Mouse (Mus musculus) intestine, embryonic 14.5 days (tissue): ENCODE results near the gene Ntm. TPM values are rescaled to one million over a fixed set of nuclear protein-coding genes. Genes with fewer than 3 reads are reported as not detected.

Source experiments
- ATAC-seq: fragments of 200-750 bp; cut with Nextera tagmentation; replicated peaks from 2 replicates; pipeline ENCODE4 v1.8.0; 2017; ENCODE audit warnings: low read depth, moderate number of reproducible peaks, moderate TSS enrichment, moderate library complexity; ENCODE audit not compliant: low FRiP score, low TSS enrichment
- DNase-seq: peaks from one replicate; pipeline ENCODE4 v3.0.0-alpha.2; 2018; ENCODE audit warnings: low spot score
- H3K27ac ChIP-seq: fragments of 300-500 bp; sonication (generic); 2 replicates; pipeline ENCODE4 v1.5.1; 2014; ENCODE audit warnings: low read depth, mild to moderate bottlenecking, control low read depth
- H3K27me3 ChIP-seq: fragments of 300-500 bp; sonication (generic); replicated peaks from 2 replicates; pipeline ENCODE4 v1.6.1; 2014; ENCODE audit warnings: low read length, control low read depth; ENCODE audit not compliant: control insufficient read depth, insufficient read depth
- H3K36me3 ChIP-seq: fragments of 300-500 bp; sonication (generic); 2 replicates; pipeline ENCODE4 v1.6.1; 2014; ENCODE audit warnings: low read length, control low read depth; ENCODE audit not compliant: control insufficient read depth, insufficient read depth
- H3K4me1 ChIP-seq: fragments of 300-500 bp; sonication (generic); replicated peaks from 2 replicates; pipeline ENCODE4 v1.6.1; 2014; ENCODE audit warnings: low read length, control low read depth, mixed read lengths; ENCODE audit not compliant: control insufficient read depth, insufficient read depth
- H3K4me2 ChIP-seq: fragments of 300-500 bp; sonication (generic); 2 replicates; pipeline ENCODE4 v1.6.1; 2014; ENCODE audit warnings: low read length
- H3K4me3 ChIP-seq: fragments of 300-500 bp; sonication (generic); 2 replicates; pipeline ENCODE4 v1.5.1; 2014; ENCODE audit warnings: low read depth, low read length, control low read depth, mixed read lengths
- H3K9ac ChIP-seq: fragments of 300-500 bp; sonication (generic); 2 replicates; pipeline ENCODE4 v1.6.1; 2014; ENCODE audit warnings: mild to moderate bottlenecking, low read length
- H3K9me3 ChIP-seq: fragments of 300-500 bp; sonication (generic); 2 replicates; pipeline ENCODE4 v1.6.1; 2016; ENCODE audit warnings: low read length, control low read depth; ENCODE audit not compliant: control insufficient read depth
- WGBS: fragments of 180-500 bp; shearing (Covaris S2); extraction: QIAGEN DNeasy Blood & Tissue Kit; methylation state at CpG from one replicate; pipeline ENCODE4 v1.1.7; 2014; 5-methylcytosine and 5-hydroxymethylcytosine counted together
- polyA plus RNA-seq: library from polyadenylated mRNA; unstranded; fragments of >200 nt; fragmentation: Nextera tagmentation; extraction: Ambion mirVana; gene quantifications from 2 replicates; pipeline ENCODE4 v1.2.1, GENCODE M21; 2014

Gene Ntm
- polyA plus RNA-seq, 1 experiment from 2014 or later = 11.6 TPM

DNA sequence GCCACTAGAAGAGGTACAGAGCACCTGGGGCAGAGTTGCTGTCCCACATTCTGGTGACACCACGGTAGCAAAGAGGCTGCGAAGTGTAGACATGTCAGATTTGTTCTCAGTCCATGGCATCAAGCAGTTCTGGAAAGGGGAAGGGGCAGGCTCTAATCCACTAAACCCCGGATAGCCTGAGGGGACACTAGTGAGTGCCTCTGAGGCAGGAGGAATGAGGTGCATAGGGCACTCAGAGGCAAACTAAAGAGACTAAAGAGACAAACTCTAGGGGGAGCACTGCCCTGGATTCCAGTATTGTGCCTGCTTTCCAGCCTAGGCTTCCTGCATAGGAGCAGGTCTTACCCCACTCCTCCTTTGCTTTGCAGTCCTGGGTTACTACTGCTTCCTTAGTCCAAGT lies 926.5 kb downstream of the Ntm start:
- ATAC-seq = 0 out of 2 replicates have a peak, but pooled peaks have one; percentile 23
- DNase-seq = no peak

GRCm38 (mm10) chr9:29036058-29036457 lies 926.9 kb downstream of the Ntm start:
- H3K27ac ChIP-seq = no peak overlapping the region
- H3K4me2 ChIP-seq = no peak overlapping the region
- H3K9me3 ChIP-seq = no peaks in the 10 kb centered on the region
- ATAC-seq = peak; percentile 81
- no peaks in the 10 kb centered on the region; the same call in 1 of the 2 replicates for H3K4me1 ChIP-seq
- no peaks in the 10 kb centered on the region for H3K36me3 ChIP-seq
- H3K9ac ChIP-seq = no peak overlapping the region
- H3K4me3 ChIP-seq = no peak overlapping the region
- H3K27me3 ChIP-seq = no peaks in the 10 kb centered on the region
- DNase-seq = no peak
- WGBS = 10% methylated on average over 4 of the region's 4 CpGs

More for the DNA sequence above, 926.5 kb downstream of the Ntm start:
- Histone ChIP-seq H3K27me3 (no peaks in the 10 kb centered on the region), H3K9me3 (no peaks in the 10 kb centered on the region), H3K9ac (no peak overlapping the region), H3K27ac (no peak overlapping the region), H3K4me2 (no peak overlapping the region), H3K36me3 (no peaks in the 10 kb centered on the region), H3K4me3 (no peak overlapping the region), H3K4me1 (no peaks in the 10 kb centered on the region; the same call in 1 of the 2 replicates)
- 44% methylated on average over 3 of the region's 3 CpGs for WGBS

DNA sequence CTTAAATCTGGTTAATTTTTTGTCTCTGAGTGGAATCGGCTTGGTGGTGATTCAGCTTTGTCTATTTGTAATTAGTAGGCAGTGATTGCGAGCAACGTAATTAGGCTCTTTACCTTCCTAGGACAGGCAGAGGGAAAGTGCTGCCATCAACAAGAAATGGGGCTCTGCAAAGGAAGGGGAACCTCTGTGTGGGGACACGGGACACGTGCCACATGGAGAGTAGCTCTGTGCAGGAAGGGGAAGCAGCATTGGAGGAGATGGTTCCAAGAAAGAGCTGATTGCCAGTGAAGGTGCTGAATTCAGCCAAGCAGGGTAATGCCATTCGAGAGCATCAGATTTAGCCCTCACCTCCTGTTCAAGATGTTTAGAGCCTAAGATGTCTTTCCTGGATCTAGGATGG lies 936.5 kb downstream of the Ntm start:
- no peaks in the 10 kb centered on the region for H3K27me3 ChIP-seq
- 81% methylated on average over 6 of the region's 6 CpGs for WGBS
- no peak overlapping the region for H3K9ac ChIP-seq
- H3K4me3 ChIP-seq = no peak overlapping the region
- H3K4me1 ChIP-seq = no peaks in the 10 kb centered on the region
- no peak overlapping the region for H3K27ac ChIP-seq
- H3K9me3 ChIP-seq = no peaks in the 10 kb centered on the region
- H3K36me3 ChIP-seq = no peaks in the 10 kb centered on the region
- no peak overlapping the region for H3K4me2 ChIP-seq
- DNase-seq (no peak), ATAC-seq (no peak)

- no peak for ATAC-seq
- Histone ChIP-seq H3K27me3 (no peaks in the 10 kb centered on the region), H3K36me3 (no peaks in the 10 kb centered on the region), H3K27ac (no peak overlapping the region), H3K4me3 (no peak overlapping the region), H3K4me1 (no peaks in the 10 kb centered on the region), H3K9ac (no peak overlapping the region), H3K9me3 (no peaks in the 10 kb centered on the region), H3K4me2 (no peak overlapping the region)
- DNase-seq = no peak
- WGBS = 38% methylated on average over 4 of the region's 4 CpGs
Measured at GRCm38 (mm10) chr9:29025603-29026002, 937.3 kb downstream of the Ntm start.

DNA sequence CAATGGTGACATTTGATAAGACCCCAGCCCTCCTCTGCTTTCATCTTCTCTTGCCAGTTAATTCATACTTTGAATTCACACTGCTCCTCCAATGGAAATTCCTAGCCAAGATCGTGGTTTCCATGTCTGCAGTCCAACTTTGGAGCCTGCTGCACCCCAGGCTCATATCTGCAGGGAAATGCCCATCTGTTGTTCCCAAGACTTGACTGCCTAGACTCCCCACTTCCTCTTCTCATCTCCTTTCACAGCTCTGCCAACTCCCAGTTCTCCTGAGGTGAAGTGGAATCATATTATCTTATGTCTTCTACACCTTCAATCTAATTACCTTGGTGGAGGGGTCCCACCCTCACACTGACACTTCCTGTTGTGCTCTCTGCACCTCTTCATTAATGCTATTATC lies 937.8 kb downstream of the Ntm start:
- H3K27ac ChIP-seq = no peak overlapping the region
- no peak overlapping the region for H3K9ac ChIP-seq
- 58% methylated on average over 1 of the region's 1 CpGs for WGBS
- no peak overlapping the region for H3K4me2 ChIP-seq
- no peaks in the 10 kb centered on the region for H3K27me3 ChIP-seq
- no peaks in the 10 kb centered on the region for H3K9me3 ChIP-seq
- no peaks in the 10 kb centered on the region for H3K36me3 ChIP-seq
- DNase-seq (no peak), ATAC-seq (no peak)
- H3K4me3 ChIP-seq = no peak overlapping the region
- no peaks in the 10 kb centered on the region for H3K4me1 ChIP-seq

DNA sequence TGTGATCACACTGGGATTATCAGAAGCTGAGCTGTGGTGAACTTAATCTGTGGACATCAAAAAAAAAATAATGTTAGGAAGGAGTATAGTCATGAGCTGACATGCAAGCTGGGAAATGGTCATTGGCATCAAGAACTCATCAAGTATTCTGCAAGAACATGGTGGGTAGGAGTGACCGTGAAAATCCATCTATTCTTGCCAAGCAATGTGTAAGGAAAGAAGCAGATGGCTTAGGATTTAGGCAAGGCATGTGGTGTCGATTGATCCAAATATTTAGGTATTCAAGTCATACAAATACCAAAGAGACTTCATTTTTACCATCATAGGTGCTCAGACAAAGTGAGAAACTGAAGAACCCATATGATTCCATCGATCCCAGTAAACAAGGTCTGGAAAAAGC lies 946.1 kb downstream of the Ntm start:
- H3K36me3 ChIP-seq = no peaks in the 10 kb centered on the region
- H3K9ac ChIP-seq = no peak overlapping the region
- ATAC-seq (no peak), DNase-seq (no peak)
- H3K27ac ChIP-seq = no peak overlapping the region
- H3K4me1 ChIP-seq = no peaks in the 10 kb centered on the region
- no peak overlapping the region for H3K4me2 ChIP-seq
- no peaks in the 10 kb centered on the region for H3K9me3 ChIP-seq
- no peak overlapping the region for H3K4me3 ChIP-seq
- H3K27me3 ChIP-seq = no peaks in the 10 kb centered on the region
- 91% methylated on average over 3 of the region's 3 CpGs for WGBS

DNA sequence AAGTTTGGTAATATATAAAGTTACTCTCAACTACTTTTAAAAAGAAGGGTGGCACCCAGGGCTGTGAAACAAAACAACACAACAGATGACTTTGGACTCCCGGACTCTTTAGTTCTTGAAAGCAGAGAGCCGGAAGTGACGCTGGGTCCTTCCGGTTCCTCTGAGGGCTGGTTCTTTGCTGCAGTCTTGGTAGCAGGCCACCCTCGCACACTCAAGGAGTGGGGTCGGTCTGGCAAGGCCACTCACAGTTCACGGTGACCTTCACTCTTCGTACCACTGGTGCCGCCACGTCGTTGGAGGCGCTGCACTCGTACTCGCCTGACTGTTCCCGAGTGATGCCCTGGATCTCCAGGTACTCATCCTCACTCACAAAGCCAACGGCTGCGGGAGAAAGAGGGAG lies 949.1 kb downstream of the Ntm start:
- H3K9ac ChIP-seq = no peak overlapping the region
- ATAC-seq (no peak), DNase-seq (no peak)
- H3K27ac ChIP-seq = no peak overlapping the region
- H3K4me1 ChIP-seq = no peaks in the 10 kb centered on the region
- H3K4me3 ChIP-seq = no peak overlapping the region
- no peaks in the 10 kb centered on the region for H3K27me3 ChIP-seq
- no peaks in the 10 kb centered on the region for H3K36me3 ChIP-seq
- no peaks in the 10 kb centered on the region for H3K9me3 ChIP-seq
- 91% methylated on average over 17 of the region's 17 CpGs for WGBS
- H3K4me2 ChIP-seq = no peak overlapping the region

DNA sequence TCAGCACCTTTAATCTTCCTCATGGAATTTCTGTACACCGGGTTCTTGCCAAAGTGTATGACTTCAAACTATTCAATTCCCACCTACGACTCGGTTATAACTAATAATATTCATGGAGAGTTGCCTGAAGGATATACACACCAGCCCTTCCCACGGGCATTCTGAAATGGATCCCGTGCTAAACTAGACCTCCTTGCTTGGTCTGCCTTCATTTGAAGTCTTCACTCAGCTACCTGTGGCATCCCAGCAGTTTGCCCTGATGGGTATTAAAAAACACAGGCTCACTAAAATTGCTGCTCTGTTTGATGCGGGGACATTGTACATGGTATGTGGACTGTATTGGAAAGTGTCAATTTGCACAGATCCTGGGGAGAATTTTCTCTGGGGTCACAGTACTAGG lies 950.4 kb downstream of the Ntm start:
- Histone ChIP-seq H3K4me1 (no peaks in the 10 kb centered on the region), H3K27me3 (no peaks in the 10 kb centered on the region), H3K36me3 (no peaks in the 10 kb centered on the region), H3K9me3 (no peaks in the 10 kb centered on the region), H3K9ac (no peak overlapping the region), H3K4me3 (no peak overlapping the region), H3K27ac (no peak overlapping the region), H3K4me2 (no peak overlapping the region)
- WGBS = 92% methylated on average over 6 of the region's 6 CpGs
- no peak for ATAC-seq
- no peak for DNase-seq

DNA sequence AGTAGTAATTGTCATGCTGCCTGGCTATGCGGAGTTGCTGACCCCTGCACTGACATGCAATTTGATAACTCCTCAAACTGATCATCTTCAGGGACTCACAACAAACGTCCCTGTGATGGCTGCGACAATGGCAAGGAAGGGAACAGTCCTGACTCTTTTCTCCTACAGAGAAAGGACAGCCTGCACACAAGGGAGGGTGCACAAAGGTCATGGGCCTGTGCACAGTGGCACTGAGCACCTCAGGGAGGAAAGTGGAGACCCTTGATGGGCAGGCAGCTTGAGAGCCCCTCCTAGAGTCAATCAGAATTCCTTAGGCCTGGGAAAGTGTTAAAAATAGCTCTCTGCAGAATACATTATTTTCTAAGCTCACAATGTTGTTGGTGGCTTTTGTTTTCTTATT lies 951.5 kb downstream of the Ntm start:
- Histone ChIP-seq H3K36me3 (no peaks in the 10 kb centered on the region), H3K9ac (no peak overlapping the region), H3K4me1 (no peaks in the 10 kb centered on the region), H3K27me3 (no peaks in the 10 kb centered on the region), H3K4me2 (no peak overlapping the region), H3K9me3 (no peaks in the 10 kb centered on the region), H3K4me3 (no peak overlapping the region), H3K27ac (no peak overlapping the region)
- 71% methylated on average over 3 of the region's 3 CpGs for WGBS
- ATAC-seq = no peak
- no peak for DNase-seq
